Mouse (Mus musculus) lung, postnatal 0 days (tissue): Measurements from ENCODE around the gene Pdgfa.

Experiments
- CTCF ChIP-seq: IDR thresholded peaks from 2 replicates; pipeline ENCODE4 v1.5.1; 2016; ENCODE audit warnings: antibody characterized with exemption, mild to moderate bottlenecking
- EP300 ChIP-seq: IDR thresholded peaks from 2 replicates; pipeline ENCODE4 v1.6.1; 2016; ENCODE audit warnings: antibody characterized with exemption, mild to moderate bottlenecking, control low read depth

- TF ChIP-seq CTCF (no peak), EP300 (no peak)
Observed at GRCm38 (mm10) chr5:139010649-139011048, 13.5 kb upstream of the Pdgfa start.
